Mouse (Mus musculus): ENCODE results near the gene Pcgf6. TPM values are rescaled to one million over a fixed set of nuclear protein-coding genes. Genes with fewer than 3 reads are reported as not detected.
"Not testable (repeated sequence)": the region's sequence is repeated elsewhere in the genome, so short reads cannot be mapped to it uniquely, and the experiment has no call there.

Pcgf6 gene
- polyA plus RNA-seq, 1 experiment from 2014 or later: 31.0 TPM

DNA sequence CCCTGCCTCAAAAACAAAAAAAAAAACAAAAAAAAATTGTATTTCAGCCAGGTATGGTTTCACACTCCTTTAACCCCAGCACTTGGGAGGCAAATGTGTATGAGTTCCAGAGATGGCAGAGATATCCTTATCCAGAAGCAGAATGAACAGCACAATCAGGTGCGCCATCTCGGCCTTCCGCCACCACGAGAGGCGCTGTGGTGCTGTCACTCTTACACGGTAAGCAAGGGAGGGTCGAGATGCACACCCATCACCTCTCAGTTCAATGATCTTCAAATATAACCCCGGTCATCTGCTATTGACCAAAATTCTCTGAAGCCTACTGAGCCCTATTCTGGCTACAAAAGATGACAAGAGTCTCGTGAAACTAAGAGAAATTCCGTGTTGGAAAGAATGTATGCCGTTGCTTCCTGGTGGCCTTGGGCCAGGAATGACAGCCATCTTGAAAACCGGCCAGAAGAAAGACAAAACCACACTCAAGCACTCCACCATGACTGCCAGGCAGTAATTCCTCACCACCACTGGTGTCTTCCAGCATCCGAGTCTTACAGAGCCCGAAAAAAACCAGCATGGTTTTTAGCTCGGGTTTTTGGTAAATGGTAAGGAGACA is 38.1 kb downstream of the Pcgf6 start:
- Histone ChIP-seq H3K9ac (ENCODE audit: low read length) (no peak overlapping the region), H3K4me2 (ENCODE audit: low read depth) (no peak overlapping the region), H3K9me3 (ENCODE audit: control insufficient read depth, low read length) (no peaks in the 10 kb centered on the region), H3K36me3 (ENCODE audit: control insufficient read depth, insufficient read depth, low read length) (no peaks in the 10 kb centered on the region), H3K27me3 (ENCODE audit: control insufficient read depth, insufficient read depth, low read length) (peaks cover 40% of the 10 kb centered on the region), H3K4me1 (ENCODE audit: control insufficient read depth, insufficient read depth, low read length) (peaks cover 7% of the 10 kb centered on the region; the same call in 1 of the 2 replicates), H3K27ac (ENCODE audit: low read depth, low read length) (no peak overlapping the region), H3K4me3 (ENCODE audit: low read depth, low read length) (no peak overlapping the region)
- no peak for DNase-seq (ENCODE audit: low spot score)
- no peak for ATAC-seq (ENCODE audit: insufficient read depth, low FRiP score, low TSS enrichment)
- 91% methylated on average over 15 of the region's 15 CpGs for whole genome bisulfite sequencing

DNA sequence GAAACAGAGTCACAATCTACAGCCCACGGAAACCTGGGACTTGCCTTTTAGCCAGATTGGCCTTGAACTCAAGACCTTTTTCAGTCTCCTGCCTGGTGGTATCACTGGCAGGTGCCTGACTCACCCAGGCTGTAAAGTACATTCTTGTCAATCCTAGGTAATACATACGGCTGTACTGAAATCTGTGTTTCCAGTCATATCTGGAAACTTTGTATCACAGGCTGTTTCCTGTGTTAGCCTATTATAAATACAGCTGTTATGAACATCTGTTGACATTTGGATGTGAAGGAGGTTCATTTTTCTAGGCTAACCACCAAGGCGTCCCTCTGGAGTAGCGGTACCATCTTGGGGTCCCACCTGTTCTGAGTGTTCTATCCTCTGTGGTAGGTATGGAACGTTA is 40.8 kb downstream of the Pcgf6 start:
- H3K4me1 ChIP-seq (ENCODE audit: control insufficient read depth, insufficient read depth, low read length): 0 out of 2 replicates have a peak, but pooled peaks cover 4% of the 10 kb centered on the region

GRCm38 (mm10) chr19:47009420-47009819 is 41.3 kb downstream of the Pcgf6 start:
- Histone ChIP-seq H3K4me2 (ENCODE audit: low read depth) (no peak overlapping the region), H3K4me1 (ENCODE audit: control insufficient read depth, insufficient read depth, low read length) (no peaks in the 10 kb centered on the region), H3K9ac (ENCODE audit: low read length) (no peak overlapping the region), H3K27ac (ENCODE audit: low read depth, low read length) (no peak overlapping the region), H3K9me3 (ENCODE audit: control insufficient read depth, low read length) (no peaks in the 10 kb centered on the region), H3K4me3 (ENCODE audit: low read depth, low read length) (no peak overlapping the region), H3K36me3 (ENCODE audit: control insufficient read depth, insufficient read depth, low read length) (no peaks in the 10 kb centered on the region), H3K27me3 (ENCODE audit: control insufficient read depth, insufficient read depth, low read length) (peaks cover 20% of the 10 kb centered on the region)
- DNase-seq (ENCODE audit: low spot score) (no peak), ATAC-seq (ENCODE audit: insufficient read depth, low FRiP score, low TSS enrichment) (no peak)
- WGBS: 89% methylated on average over 7 of the region's 7 CpGs

More for the DNA sequence above, 40.8 kb downstream of the Pcgf6 start:
- Histone ChIP-seq H3K9me3 (ENCODE audit: control insufficient read depth, low read length) (no peaks in the 10 kb centered on the region), H3K9ac (ENCODE audit: low read length) (no peak overlapping the region), H3K4me3 (ENCODE audit: low read depth, low read length) (no peak overlapping the region), H3K4me2 (ENCODE audit: low read depth) (no peak overlapping the region), H3K27ac (ENCODE audit: low read depth, low read length) (no peak overlapping the region), H3K27me3 (ENCODE audit: control insufficient read depth, insufficient read depth, low read length) (peaks cover 26% of the 10 kb centered on the region), H3K36me3 (ENCODE audit: control insufficient read depth, insufficient read depth, low read length) (no peaks in the 10 kb centered on the region)
- DNase-seq (ENCODE audit: low spot score): no peak
- no peak for ATAC-seq (ENCODE audit: insufficient read depth, low FRiP score, low TSS enrichment)
- WGBS: 87% methylated on average over 5 of the region's 5 CpGs

- Histone ChIP-seq H3K27me3 (ENCODE audit: control insufficient read depth, insufficient read depth, low read length) (no peaks in the 10 kb centered on the region), H3K4me2 (ENCODE audit: low read depth) (no peak overlapping the region), H3K27ac (ENCODE audit: low read depth, low read length) (no peak overlapping the region), H3K36me3 (ENCODE audit: control insufficient read depth, insufficient read depth, low read length) (no peaks in the 10 kb centered on the region), H3K9me3 (ENCODE audit: control insufficient read depth, low read length) (no peaks in the 10 kb centered on the region), H3K9ac (ENCODE audit: low read length) (no peak overlapping the region), H3K4me1 (ENCODE audit: control insufficient read depth, insufficient read depth, low read length) (no peaks in the 10 kb centered on the region), H3K4me3 (ENCODE audit: low read depth, low read length) (no peak overlapping the region)
- peak; percentile 49 for DNase-seq (ENCODE audit: low spot score)
- no peak for ATAC-seq (ENCODE audit: insufficient read depth, low FRiP score, low TSS enrichment)
- 5% methylated on average over 4 of the region's 4 CpGs for WGBS
Observed at GRCm38 (mm10) chr19:47006321-47006720, 44.4 kb downstream of the Pcgf6 start.

- Histone ChIP-seq H3K27ac (ENCODE audit: low read depth, low read length) (no peak overlapping the region), H3K4me1 (ENCODE audit: control insufficient read depth, insufficient read depth, low read length) (no peaks in the 10 kb centered on the region), H3K9ac (ENCODE audit: low read length) (no peak overlapping the region), H3K9me3 (ENCODE audit: control insufficient read depth, low read length) (no peaks in the 10 kb centered on the region), H3K4me2 (ENCODE audit: low read depth) (no peak overlapping the region), H3K27me3 (ENCODE audit: control insufficient read depth, insufficient read depth, low read length) (no peaks in the 10 kb centered on the region), H3K36me3 (ENCODE audit: control insufficient read depth, insufficient read depth, low read length) (no peaks in the 10 kb centered on the region), H3K4me3 (ENCODE audit: low read depth, low read length) (no peak overlapping the region)
- ATAC-seq (ENCODE audit: insufficient read depth, low FRiP score, low TSS enrichment) (no peak), DNase-seq (ENCODE audit: low spot score) (no peak)
- WGBS: 53% methylated on average over 5 of the region's 5 CpGs
Observed at GRCm38 (mm10) chr19:47005873-47006272, 44.8 kb downstream of the Pcgf6 start.

DNA sequence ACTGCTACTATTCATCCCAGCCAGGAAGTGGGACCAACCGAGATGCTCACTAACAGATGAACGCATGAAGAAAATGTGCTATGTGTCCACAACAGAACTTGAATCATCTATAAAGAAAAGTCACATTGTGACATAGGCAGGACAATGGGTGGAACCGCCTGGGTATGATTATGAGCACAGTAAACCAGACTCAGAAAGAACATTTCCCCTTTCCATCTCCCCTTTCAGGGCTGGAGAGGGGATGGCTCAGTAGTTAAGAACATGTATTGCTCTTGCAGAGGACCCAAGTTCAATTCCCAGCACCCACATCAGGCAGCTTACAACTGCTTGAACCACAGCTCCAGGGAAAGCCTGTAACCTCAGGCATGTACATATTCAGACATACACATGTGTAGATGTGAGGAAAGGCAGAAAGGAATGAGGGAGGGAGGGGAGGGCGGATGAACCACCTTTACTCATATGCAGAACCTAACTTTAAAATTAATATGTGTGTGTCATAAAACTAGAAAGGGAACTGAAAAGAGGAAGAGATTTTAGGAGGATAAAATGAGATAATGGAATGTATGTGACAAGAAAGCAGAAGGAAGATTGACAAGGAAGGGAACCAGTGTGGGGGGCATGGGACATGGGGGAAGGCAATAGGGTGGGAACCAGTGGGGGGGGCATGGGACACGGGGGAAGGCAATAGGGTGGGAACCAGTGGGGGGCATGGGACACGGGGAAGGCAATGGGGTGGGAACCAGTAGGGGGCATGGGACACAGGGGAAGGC is 46.8 kb downstream of the Pcgf6 start:
- H3K9ac ChIP-seq (ENCODE audit: low read length): no peak overlapping the region
- H3K36me3 ChIP-seq (ENCODE audit: control insufficient read depth, insufficient read depth, low read length): no peaks in the 10 kb centered on the region
- DNase-seq (ENCODE audit: low spot score): no peak
- H3K4me3 ChIP-seq (ENCODE audit: low read depth, low read length): no peak overlapping the region
- no peak for ATAC-seq (ENCODE audit: insufficient read depth, low FRiP score, low TSS enrichment)
- no peaks in the 10 kb centered on the region for H3K27me3 ChIP-seq (ENCODE audit: control insufficient read depth, insufficient read depth, low read length)
- 81% methylated on average over 6 of the region's 6 CpGs for WGBS
- no peak overlapping the region for H3K4me2 ChIP-seq (ENCODE audit: low read depth)
- no peak overlapping the region for H3K27ac ChIP-seq (ENCODE audit: low read depth, low read length)
- H3K9me3 ChIP-seq (ENCODE audit: control insufficient read depth, low read length): no peaks in the 10 kb centered on the region
- H3K4me1 ChIP-seq (ENCODE audit: control insufficient read depth, insufficient read depth, low read length): no peaks in the 10 kb centered on the region

DNA sequence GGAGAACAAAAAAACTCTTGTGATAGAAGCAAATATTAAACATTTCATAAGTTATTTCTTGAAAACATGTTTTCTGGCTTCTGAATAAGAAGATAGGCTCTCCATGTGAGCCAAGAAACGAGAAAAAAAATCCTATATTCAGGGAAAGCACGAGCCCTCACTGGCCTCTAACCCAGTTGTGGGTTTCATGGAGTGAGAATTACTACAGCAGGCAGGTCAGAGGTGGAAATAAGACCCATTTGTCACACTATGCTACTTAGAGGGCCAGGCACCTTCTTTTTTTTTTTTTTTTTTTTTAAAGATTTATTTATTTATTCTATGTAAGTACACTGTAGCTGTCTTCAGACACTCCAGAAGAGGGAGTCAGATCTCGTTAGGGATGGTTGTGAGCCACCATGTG is 50.3 kb downstream of the Pcgf6 start:
- H3K4me2 ChIP-seq (ENCODE audit: low read depth); H3K36me3 ChIP-seq (ENCODE audit: control insufficient read depth, insufficient read depth, low read length); H3K9me3 ChIP-seq (ENCODE audit: control insufficient read depth, low read length); H3K27me3 ChIP-seq (ENCODE audit: control insufficient read depth, insufficient read depth, low read length); DNase-seq (ENCODE audit: low spot score); H3K4me3 ChIP-seq (ENCODE audit: low read depth, low read length); H3K4me1 ChIP-seq (ENCODE audit: control insufficient read depth, insufficient read depth, low read length); H3K27ac ChIP-seq (ENCODE audit: low read depth, low read length); H3K9ac ChIP-seq (ENCODE audit: low read length); ATAC-seq (ENCODE audit: insufficient read depth, low FRiP score, low TSS enrichment): not testable (repeated sequence)
- WGBS: 87% methylated on average over 2 of the region's 3 CpGs

DNA sequence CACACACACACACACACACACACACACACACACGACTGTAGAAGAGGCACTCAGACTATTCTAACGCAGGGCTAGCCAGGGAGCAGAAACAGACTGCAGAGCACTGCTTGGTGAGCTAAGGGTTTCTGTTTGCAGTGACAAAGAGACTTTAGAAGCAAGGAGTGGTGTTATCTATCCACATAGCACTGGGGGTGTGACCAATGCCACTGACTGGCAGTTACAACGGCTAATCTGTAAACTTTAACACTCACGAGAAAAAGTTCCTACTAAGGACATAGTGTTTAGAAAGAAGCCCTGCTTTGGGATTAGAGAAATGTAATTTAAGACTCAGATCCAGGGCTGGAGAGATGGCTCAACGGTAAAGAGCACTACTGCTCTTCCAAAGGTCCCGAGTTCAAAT is 51.0 kb downstream of the Pcgf6 start:
- Histone ChIP-seq H3K4me3 (ENCODE audit: low read depth, low read length) (no peak overlapping the region), H3K9me3 (ENCODE audit: control insufficient read depth, low read length) (no peaks in the 10 kb centered on the region), H3K27me3 (ENCODE audit: control insufficient read depth, insufficient read depth, low read length) (no peaks in the 10 kb centered on the region), H3K9ac (ENCODE audit: low read length) (no peak overlapping the region), H3K27ac (ENCODE audit: low read depth, low read length) (no peak overlapping the region), H3K4me2 (ENCODE audit: low read depth) (no peak overlapping the region), H3K4me1 (ENCODE audit: control insufficient read depth, insufficient read depth, low read length) (no peaks in the 10 kb centered on the region), H3K36me3 (ENCODE audit: control insufficient read depth, insufficient read depth, low read length) (no peaks in the 10 kb centered on the region)
- no peak for DNase-seq (ENCODE audit: low spot score)
- no peak for ATAC-seq (ENCODE audit: insufficient read depth, low FRiP score, low TSS enrichment)
- 91% methylated on average over 6 of the region's 6 CpGs for WGBS

GRCm38 (mm10) chr19:46998953-46999352 is 51.8 kb downstream of the Pcgf6 start:
- ATAC-seq (ENCODE audit: insufficient read depth, low FRiP score, low TSS enrichment) (no peak), DNase-seq (ENCODE audit: low spot score) (no peak)
- no peaks in the 10 kb centered on the region for H3K9me3 ChIP-seq (ENCODE audit: control insufficient read depth, low read length)
- H3K9ac ChIP-seq (ENCODE audit: low read length): no peak overlapping the region
- WGBS: 83% methylated on average over 4 of the region's 4 CpGs
- H3K4me2 ChIP-seq (ENCODE audit: low read depth): no peak overlapping the region
- no peaks in the 10 kb centered on the region for H3K4me1 ChIP-seq (ENCODE audit: control insufficient read depth, insufficient read depth, low read length)
- H3K27ac ChIP-seq (ENCODE audit: low read depth, low read length): no peak overlapping the region
- H3K27me3 ChIP-seq (ENCODE audit: control insufficient read depth, insufficient read depth, low read length): no peaks in the 10 kb centered on the region
- H3K4me3 ChIP-seq (ENCODE audit: low read depth, low read length): no peak overlapping the region
- no peaks in the 10 kb centered on the region for H3K36me3 ChIP-seq (ENCODE audit: control insufficient read depth, insufficient read depth, low read length)
